Mouse (Mus musculus) erythroblast, embryonic 14.5 days (primary cell): Measurements from ENCODE around the gene Klrb1b.

ENCODE experiments used
- GATA1 ChIP-seq: IDR thresholded peaks from 2 replicates; pipeline ENCODE4 v1.6.1; 2012; ENCODE audit warnings: low read length, inconsistent platforms, mixed read lengths
- TAL1 ChIP-seq: IDR thresholded peaks from 3 replicates; pipeline ENCODE4 v1.6.1; 2012; ENCODE audit warnings: low read length, inconsistent platforms, mixed read lengths

DNA sequence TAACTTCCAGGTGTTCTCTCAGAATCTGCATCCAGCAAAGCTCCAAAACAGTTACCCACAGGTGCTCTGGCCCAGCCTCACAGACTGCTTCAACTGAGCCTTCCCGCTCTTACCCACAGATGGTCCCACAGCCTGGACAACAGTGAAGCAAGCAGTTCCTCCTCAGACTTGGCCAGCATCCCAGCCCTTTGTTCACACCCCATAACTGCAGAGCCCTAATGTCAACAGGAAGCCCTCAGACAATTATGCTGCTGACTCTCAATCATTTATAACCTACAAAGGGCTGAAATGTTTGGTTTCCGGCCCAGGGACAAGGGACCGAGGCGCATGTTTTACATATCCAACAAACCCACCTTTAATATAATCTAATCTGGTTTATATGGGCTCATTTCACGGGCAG lies 30.1 kb upstream of the Klrb1b start:
- TF ChIP-seq GATA1 (no peak), TAL1 (no peak)
